13 mouse cellular contexts compared by ENCODE assay signal in genomic region chr13:36296574-36296973, GRCm38 (mm10).
DNase-seq lines count a peak whose midpoint lies in the region; ATAC-seq and TF ChIP-seq lines count a peak whose summit lies in the region.
"Had no signal": no experiment of that assay in that cellular context is flagged by ENCODE, and none has a peak within 500 bp of the region (broad histone marks: within the 10 kb centered on the region; RNA-seq: fewer than 3 reads in every experiment).

No protein-coding gene starts in this region.

- H3K27ac ChIP-seq in heart, embryonic 13.5 days (replicated peaks): peak overlapping the region; percentile 78
- peak overlapping the region; percentile 45 for H3K27ac ChIP-seq in limb, embryonic 14.5 days (replicated peaks; ENCODE audit: low read depth, low read length)
- H3K27ac ChIP-seq in limb, embryonic 10.5 days: no peak overlapping the region
- H3K27ac ChIP-seq in forebrain, embryonic 15.5 days (replicated peaks): peak overlapping the region; percentile 71
- H3K27ac ChIP-seq: liver, embryonic 13.5 days; neural tube, embryonic 12.5 days had no signal

- TF ChIP-seq CTCF in brain, embryonic 14.5 days (IDR thresholded peaks at IDR 0.05; ENCODE audit: borderline replicate concordance, extremely low read depth, insufficient read depth, insufficient read length): no peak

- 31% methylated on average over 4 of the region's 4 CpGs for WGBS in heart, embryonic 13.5 days
- 60% methylated on average over 4 of the region's 4 CpGs for WGBS in limb, embryonic 14.5 days
- 85% methylated on average over 4 of the region's 4 CpGs for WGBS in limb, embryonic 10.5 days
- 59% methylated on average over 4 of the region's 4 CpGs for WGBS in forebrain, embryonic 15.5 days

- H3K9me3 ChIP-seq in heart, embryonic 13.5 days: no peaks in the 10 kb centered on the region
- no peaks in the 10 kb centered on the region for H3K9me3 ChIP-seq in limb, embryonic 14.5 days (ENCODE audit: control insufficient read depth, low read length)
- H3K9me3 ChIP-seq in limb, embryonic 10.5 days (replicated peaks): no peaks in the 10 kb centered on the region
- H3K9me3 ChIP-seq in forebrain, embryonic 15.5 days: no peaks in the 10 kb centered on the region
- H3K9me3 ChIP-seq: embryonic facial prominence, embryonic 13.5 days; hindbrain, embryonic 15.5 days; liver, embryonic 13.5 days; neural tube, embryonic 12.5 days had no signal

- H3K27me3 ChIP-seq in heart, embryonic 13.5 days (replicated peaks): no peaks in the 10 kb centered on the region
- H3K27me3 ChIP-seq in limb, embryonic 14.5 days (ENCODE audit: control insufficient read depth, insufficient read depth, low read length): no peaks in the 10 kb centered on the region
- no peaks in the 10 kb centered on the region for H3K27me3 ChIP-seq in limb, embryonic 10.5 days (ENCODE audit: low read depth, poor library complexity, severe bottlenecking)
- no peaks in the 10 kb centered on the region for H3K27me3 ChIP-seq in forebrain, embryonic 15.5 days
- H3K27me3 ChIP-seq: embryonic facial prominence, embryonic 13.5 days; hindbrain, embryonic 15.5 days; liver, embryonic 13.5 days; neural tube, embryonic 12.5 days had no signal

- no peak for TF ChIP-seq POLR2A in limb, embryonic 14.5 days (IDR thresholded peaks at IDR 0.05; ENCODE audit: borderline replicate concordance, extremely low read depth, insufficient read depth, insufficient read length)
- no peak for TF ChIP-seq POLR2A in brain, embryonic 14.5 days (IDR thresholded peaks at IDR 0.05; ENCODE audit: borderline replicate concordance, extremely low read depth, insufficient read depth, insufficient read length, poor library complexity, severe bottlenecking)

- no peak overlapping the region for H3K4me3 ChIP-seq in heart, embryonic 13.5 days
- no peak overlapping the region for H3K4me3 ChIP-seq in limb, embryonic 14.5 days (replicated peaks; ENCODE audit: low read length)
- no peak overlapping the region for H3K4me3 ChIP-seq in limb, embryonic 10.5 days
- no peak overlapping the region for H3K4me3 ChIP-seq in forebrain, embryonic 15.5 days
- H3K4me3 ChIP-seq: embryonic facial prominence, embryonic 13.5 days; hindbrain, embryonic 15.5 days; liver, embryonic 13.5 days; neural tube, embryonic 12.5 days had no signal

- H3K4me2 ChIP-seq in heart, embryonic 13.5 days: peak overlapping the region; percentile 52
- H3K4me2 ChIP-seq in limb, embryonic 14.5 days (replicated peaks; ENCODE audit: low read depth, low read length, severe bottlenecking): no peak overlapping the region
- H3K4me2 ChIP-seq in forebrain, embryonic 15.5 days (replicated peaks): no peak overlapping the region
- H3K4me2 ChIP-seq: embryonic facial prominence, embryonic 13.5 days; hindbrain, embryonic 15.5 days; liver, embryonic 13.5 days; neural tube, embryonic 12.5 days had no signal

- peaks cover 57% of the 10 kb centered on the region for H3K4me1 ChIP-seq in heart, embryonic 13.5 days
- peaks cover 22% of the 10 kb centered on the region for H3K4me1 ChIP-seq in limb, embryonic 14.5 days (ENCODE audit: control insufficient read depth, insufficient read depth, low read length)
- H3K4me1 ChIP-seq in limb, embryonic 10.5 days: peaks cover 3% of the 10 kb centered on the region; the same call in 1 of the 2 replicates
- peaks cover 60% of the 10 kb centered on the region for H3K4me1 ChIP-seq in forebrain, embryonic 15.5 days
- H3K4me1 ChIP-seq: liver, embryonic 13.5 days; neural tube, embryonic 12.5 days had no signal

- DNase-seq in heart, postnatal 4 days: no peak
- no peak for DNase-seq in limb, embryonic 14.5 days (ENCODE audit: low spot score)
- no peak for DNase-seq in limb, embryonic 10.5 days (ENCODE audit: low spot score)
- DNase-seq in brain, embryonic 14.5 days (ENCODE audit: low read depth): peak; percentile 29
- DNase-seq in left cerebral cortex, adult 8-10 months (ENCODE audit: low spot score in 2 of 2): no peak
- DNase-seq: cerebellum, postnatal 10 days; liver, embryonic 13.5 days; thymus, postnatal 36 days had no signal

- H3K36me3 ChIP-seq in heart, embryonic 13.5 days: no peaks in the 10 kb centered on the region
- no peaks in the 10 kb centered on the region for H3K36me3 ChIP-seq in limb, embryonic 14.5 days (ENCODE audit: control insufficient read depth, insufficient read depth, low read length)
- no peaks in the 10 kb centered on the region for H3K36me3 ChIP-seq in limb, embryonic 10.5 days
- H3K36me3 ChIP-seq in forebrain, embryonic 15.5 days: no peaks in the 10 kb centered on the region
- H3K36me3 ChIP-seq: embryonic facial prominence, embryonic 13.5 days; hindbrain, embryonic 15.5 days; liver, embryonic 13.5 days; neural tube, embryonic 12.5 days had no signal

- ATAC-seq in heart, embryonic 13.5 days (ENCODE audit: extremely low read depth, insufficient number of reproducible peaks, low FRiP score, low TSS enrichment): no peak
- ATAC-seq in limb, embryonic 14.5 days (ENCODE audit: low FRiP score, low read depth): no peak
- ATAC-seq in forebrain, embryonic 15.5 days (replicated peaks): no peak

- H3K9ac ChIP-seq in heart, embryonic 13.5 days: peak overlapping the region; percentile 8; the same call in 1 of the 2 replicates
- no peak overlapping the region for H3K9ac ChIP-seq in limb, embryonic 14.5 days (ENCODE audit: low read depth, low read length, severe bottlenecking)
- H3K9ac ChIP-seq in forebrain, embryonic 15.5 days (replicated peaks): no peak overlapping the region
- H3K9ac ChIP-seq: embryonic facial prominence, embryonic 13.5 days; hindbrain, embryonic 15.5 days; liver, embryonic 13.5 days; neural tube, embryonic 12.5 days had no signal
